Comparison of ENCODE assay signal across 8 mouse cellular contexts in genomic region chr2:62630446-62630845, GRCm38 (mm10). TPM values are rescaled to one million over a fixed set of nuclear protein-coding genes. Genes with fewer than 3 reads are reported as not detected.
A peak's percentile ranks its signal among the peaks of the same experiment; 100 is the strongest.
DNase-seq lines count a peak whose midpoint lies in the region; ATAC-seq and TF ChIP-seq lines count a peak whose summit lies in the region.

No protein-coding gene starts in this region.

- H3K36me3 ChIP-seq in thymus, adult 2 months (ENCODE audit: control insufficient read depth, insufficient read depth, low read length) = no peaks in the 10 kb centered on the region
- no peaks in the 10 kb centered on the region for H3K36me3 ChIP-seq in liver, embryonic 13.5 days

- no peak overlapping the region for H3K9ac ChIP-seq in liver, embryonic 13.5 days

- DNase-seq in gastrocnemius, adult 2 months = no peak
- no peak for DNase-seq in gastrocnemius, postnatal 4 days (ENCODE audit: low spot score in 2 of 2)
- DNase-seq in thymus, adult 2 months = peak; percentile 15
- DNase-seq in thymus, postnatal 36 days = no peak
- DNase-seq in embryo, embryonic 9.5 days (ENCODE audit: extremely low spot score) = peak; percentile 20
- DNase-seq in liver, embryonic 13.5 days = no peak
- peak; percentile 35 for DNase-seq in skeletal muscle tissue, adult 2 months (ENCODE audit: low read depth, low spot score)
- DNase-seq in gastrocnemius, postnatal 10 days = no peak

- TF ChIP-seq POLR2A in thymus, adult 2 months (IDR thresholded peaks at IDR 0.05; ENCODE audit: control insufficient read depth, extremely low read depth, insufficient read depth, low read length, poor library complexity) = no peak

- ATAC-seq in liver, embryonic 13.5 days (ENCODE audit: low read depth) = peak; percentile 64; the same call in 1 of the 2 replicates

- H3K4me3 ChIP-seq in gastrocnemius, adult 2 months = no peak overlapping the region
- H3K4me3 ChIP-seq in thymus, adult 2 months (ENCODE audit: control insufficient read depth, insufficient read depth, low read length) = no peak overlapping the region
- H3K4me3 ChIP-seq in liver, embryonic 13.5 days (replicated peaks) = no peak overlapping the region

- H3K27me3 ChIP-seq in thymus, adult 2 months (ENCODE audit: control insufficient read depth, insufficient read depth, low read length) = no peaks in the 10 kb centered on the region
- no peaks in the 10 kb centered on the region for H3K27me3 ChIP-seq in liver, embryonic 13.5 days

- H3K27ac ChIP-seq in gastrocnemius, adult 2 months = no peak overlapping the region
- no peak overlapping the region for H3K27ac ChIP-seq in thymus, adult 2 months (ENCODE audit: control insufficient read depth, insufficient read depth, low read length)
- H3K27ac ChIP-seq in liver, embryonic 13.5 days = no peak overlapping the region

- H3K4me2 ChIP-seq in liver, embryonic 13.5 days = no peak overlapping the region

- peak; percentile 78 for TF ChIP-seq CTCF in gastrocnemius, adult 2 months (IDR thresholded peaks at IDR 0.05)
- TF ChIP-seq CTCF in thymus, adult 2 months (IDR thresholded peaks at IDR 0.05; ENCODE audit: borderline replicate concordance, control insufficient read depth, extremely low read depth, insufficient read depth, low read length, poor library complexity) = no peak

- no peaks in the 10 kb centered on the region; the same call in 1 of the 2 replicates for H3K4me1 ChIP-seq in thymus, adult 2 months (replicated peaks; ENCODE audit: control insufficient read depth, insufficient read depth, low read length)
- H3K4me1 ChIP-seq in liver, embryonic 13.5 days (replicated peaks) = no peaks in the 10 kb centered on the region

- intact Hi-C loops in gastrocnemius, adult 2 months (cut with DNase I) = no loop called here

- H3K9me3 ChIP-seq in liver, embryonic 13.5 days (replicated peaks) = no peaks in the 10 kb centered on the region

- 34% methylated on average over 6 of the region's 6 CpGs for WGBS in thymus, adult 2 months
- WGBS in liver, embryonic 13.5 days (ENCODE audit: insufficient replicate concordance) = 15% methylated on average over 6 of the region's 6 CpGs

RNA-seq across cellular contexts. Expression of gene Ifih1, which starts 15.6 kb away (rescaled TPM):
- 1 to 10 TPM; 2.0 to 3.2 TPM for total RNA-seq in gastrocnemius, adult 2 months (2021)
- 1 to 10 TPM; 2.0 TPM for total RNA-seq in gastrocnemius, postnatal 4 days (2021)
- polyA plus RNA-seq in thymus, adult 2 months (2012; rRNA removed) = 6.1 and 7.3 TPM in 2 replicates
- polyA plus RNA-seq in liver, embryonic 13.5 days (2015; fragmentation: Nextera tagmentation; extraction: Ambion mirVana) = 3.3 and 4.3 TPM in 2 replicates
- total RNA-seq in gastrocnemius, postnatal 10 days (2021) = 1 to 10 TPM; 1.8 to 2.4 TPM

RNA-seq across cellular contexts. Expression of gene Gca, which starts 33.6 kb away (rescaled TPM):
- total RNA-seq in gastrocnemius, adult 2 months (2021) = 1 to 10 TPM; 2.6 to 4.4 TPM
- 1 to 10 TPM; 2.1 to 2.4 TPM for total RNA-seq in gastrocnemius, postnatal 4 days (2021)
- 2.0 and 2.2 TPM in 2 replicates for polyA plus RNA-seq in thymus, adult 2 months (2012; rRNA removed)
- polyA plus RNA-seq in liver, embryonic 13.5 days (2015; fragmentation: Nextera tagmentation; extraction: Ambion mirVana) = 1.9 and 2.2 TPM in 2 replicates
- 1 to 10 TPM; 2.2 to 3.1 TPM for total RNA-seq in gastrocnemius, postnatal 10 days (2021)

RNA-seq across cellular contexts. Expression of gene Fap, which starts 56.6 kb away (rescaled TPM):
- 1 to 10 TPM; 3.8 to 7.2 TPM for total RNA-seq in gastrocnemius, adult 2 months (2021)
- 10 to 100 TPM; 61.8 to 66.9 TPM for total RNA-seq in gastrocnemius, postnatal 4 days (2021)
- polyA plus RNA-seq in thymus, adult 2 months (2012; rRNA removed) = 0.58 and 0.60 TPM in 2 replicates
- polyA plus RNA-seq in liver, embryonic 13.5 days (2015; fragmentation: Nextera tagmentation; extraction: Ambion mirVana) = 0.40 and 0.54 TPM in 2 replicates
- 10 to 100 TPM; 26.5 to 43.1 TPM for total RNA-seq in gastrocnemius, postnatal 10 days (2021)

Comparison
In these comparisons a context has a peak if more than half of its experiments do, and no peak if none do; other contexts are left out.
1. DNase-seq: peak in thymus, adult 2 months (single experiment), embryo, embryonic 9.5 days (single experiment) and skeletal muscle tissue, adult 2 months (single experiment); none in gastrocnemius, adult 2 months (single experiment), gastrocnemius, postnatal 4 days (0 of 2), thymus, postnatal 36 days (0 of 2), liver, embryonic 13.5 days (single experiment) and gastrocnemius, postnatal 10 days (single experiment).